Mouse (Mus musculus): ENCODE results near the gene Hsd17b2. TPM values are rescaled to one million over a fixed set of nuclear protein-coding genes. Genes with fewer than 3 reads are reported as not detected.

The Hsd17b2 gene
- 0.79 and 5.2 TPM in 2 replicates for polyA plus RNA-seq (2012; rRNA removed)

DNA sequence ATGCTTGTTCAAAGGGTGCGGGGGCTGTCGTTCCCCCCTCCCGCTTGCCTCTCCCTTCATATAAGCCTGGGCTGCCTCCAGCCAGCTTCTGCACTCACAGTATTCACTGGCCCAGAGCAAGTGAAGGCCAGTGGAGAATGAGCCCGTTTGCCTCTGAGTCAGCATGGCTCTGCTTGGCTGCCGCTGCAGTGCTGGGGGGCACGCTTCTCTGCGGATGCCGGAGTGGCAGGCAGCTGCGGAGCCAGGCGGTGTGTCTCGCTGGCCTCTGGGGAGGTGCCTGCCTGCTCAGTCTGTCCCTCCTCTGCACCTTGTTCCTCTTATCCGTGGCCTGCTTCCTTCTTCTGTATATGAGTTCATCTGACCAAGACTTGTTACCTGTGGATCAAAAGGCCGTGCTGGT lies at the start of gene Hsd17b2:
Gene Hsd17b2 (plus strand): TSS at position 46 of the 400 bp plus-strand sequence.
- 46% methylated on average over 13 of the region's 13 CpGs for WGBS
- no peak for TF ChIP-seq CTCF (IDR thresholded peaks at IDR 0.05; ENCODE audit: insufficient read depth, low read length)
- no peak for TF ChIP-seq POLR2A (IDR thresholded peaks at IDR 0.05; ENCODE audit: borderline replicate concordance, extremely low read depth, low read depth, low read length)
- H3K4me1 ChIP-seq (ENCODE audit: control insufficient read depth, insufficient read depth, low read length), result no peaks in the 10 kb centered on the region
- no peak within 1 kb of the TSS for H3K4me3 ChIP-seq (replicated peaks; ENCODE audit: extremely low read depth, low read depth, low read length)
- no peak for DNase-seq

GRCm38 (mm10) chr8:117652318-117652717 lies 49.4 kb upstream of the Hsd17b2 start:
- Histone ChIP-seq H3K4me1 (ENCODE audit: control insufficient read depth, insufficient read depth, low read length) (no peaks in the 10 kb centered on the region), H3K4me3 (replicated peaks; ENCODE audit: extremely low read depth, low read depth, low read length) (no peak overlapping the region)
- 100% methylated on average over 1 of the region's 1 CpGs for WGBS
- no peak for DNase-seq
- TF ChIP-seq CTCF (IDR thresholded peaks at IDR 0.05; ENCODE audit: insufficient read depth, low read length) (no peak), POLR2A (IDR thresholded peaks at IDR 0.05; ENCODE audit: borderline replicate concordance, extremely low read depth, low read depth, low read length) (no peak)

DNA sequence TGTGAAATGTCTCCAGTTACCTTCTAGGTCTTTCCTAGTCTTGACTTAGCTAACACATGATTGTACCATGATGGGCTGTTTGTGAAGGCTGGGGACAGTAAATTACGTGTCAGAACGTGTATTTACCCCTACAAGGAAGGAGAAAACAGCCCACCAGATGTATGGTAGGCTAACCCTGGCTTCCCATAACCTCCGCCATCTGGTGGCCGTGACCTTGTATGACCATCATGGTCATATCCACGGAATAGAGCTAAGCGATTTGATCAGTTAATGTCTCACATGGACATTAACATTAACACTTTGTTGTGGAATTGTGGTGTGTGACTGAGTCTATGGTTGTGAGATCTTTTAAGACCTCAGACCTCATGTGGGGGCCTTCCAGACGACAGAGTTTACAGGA lies 42.7 kb upstream of the Hsd17b2 start:
- TF ChIP-seq POLR2A (IDR thresholded peaks at IDR 0.05; ENCODE audit: borderline replicate concordance, extremely low read depth, low read depth, low read length) (no peak), CTCF (IDR thresholded peaks at IDR 0.05; ENCODE audit: insufficient read depth, low read length) (no peak)
- H3K4me3 ChIP-seq (replicated peaks; ENCODE audit: extremely low read depth, low read depth, low read length), result no peak overlapping the region
- WGBS, result 65% methylated on average over 7 of the region's 7 CpGs
- no peak for DNase-seq
- H3K4me1 ChIP-seq (ENCODE audit: control insufficient read depth, insufficient read depth, low read length), result no peaks in the 10 kb centered on the region

DNA sequence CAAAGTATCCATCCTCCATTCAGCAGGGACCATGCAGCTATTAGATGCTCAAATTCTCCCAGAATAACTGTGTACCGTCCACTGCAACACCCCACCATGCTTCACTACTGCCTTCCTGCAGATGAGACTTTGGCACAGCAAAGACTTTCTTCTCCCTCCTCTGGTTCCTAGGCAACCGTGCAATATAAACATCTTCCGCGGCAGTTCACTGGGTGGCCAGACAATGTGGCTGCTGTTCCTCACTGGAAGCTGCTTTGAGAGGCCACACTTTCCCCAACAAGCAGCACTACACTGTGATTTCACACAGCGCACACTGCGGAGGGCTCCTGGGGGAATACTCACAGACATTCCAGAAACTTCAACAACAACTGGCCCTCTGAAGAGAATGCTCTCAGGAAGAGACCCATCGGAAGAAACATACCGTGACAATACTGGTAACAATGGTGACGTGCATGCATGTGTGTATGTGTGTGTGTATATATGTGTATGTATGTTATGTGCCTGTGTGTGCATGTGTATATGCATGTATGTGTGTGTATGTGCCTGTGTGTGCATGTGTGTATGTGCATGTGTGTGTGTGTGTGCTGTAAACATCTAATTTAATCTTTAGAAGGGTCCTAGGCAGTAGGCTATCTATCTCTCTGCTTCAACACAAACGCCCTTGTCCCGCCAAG lies 41.2 kb upstream of the Hsd17b2 start:
- 18% methylated on average over 11 of the region's 11 CpGs for WGBS

DNA sequence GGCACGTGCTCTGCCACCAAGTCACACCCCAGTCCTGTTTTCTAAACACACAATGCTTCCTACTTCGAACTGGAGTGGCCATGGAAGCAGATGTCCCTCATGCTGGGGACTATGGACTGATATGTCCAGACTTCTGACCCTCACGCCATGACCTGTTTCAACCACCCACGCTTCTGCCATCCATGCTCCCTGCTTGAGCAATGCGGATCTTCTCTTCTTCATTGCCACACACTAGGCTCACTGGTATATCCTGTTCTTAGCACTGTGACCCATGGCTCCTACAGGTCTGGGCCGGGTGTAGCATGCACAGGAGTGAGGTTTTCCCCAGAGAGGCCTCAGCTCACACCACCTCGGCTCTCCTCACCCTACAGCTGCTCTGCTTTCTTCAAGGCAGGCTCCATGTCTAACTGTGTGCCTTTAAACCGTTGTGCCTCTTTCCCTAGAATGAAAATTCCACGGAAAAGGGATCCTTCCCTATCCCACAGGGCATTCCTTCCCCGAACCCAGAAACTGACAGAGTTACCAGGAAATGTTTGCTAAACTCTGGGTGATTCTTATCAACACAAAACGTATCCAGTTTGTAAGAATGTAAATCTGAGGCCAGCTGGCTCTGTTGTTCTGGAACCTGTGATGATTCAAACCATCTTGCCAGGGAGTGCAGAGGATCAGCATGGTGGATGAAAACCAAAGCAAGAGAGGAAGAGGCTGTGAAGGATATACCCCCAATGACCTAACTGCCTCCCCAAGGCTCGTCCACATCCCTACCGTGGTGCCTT lies 34.2 kb upstream of the Hsd17b2 start:
- 67% methylated on average over 13 of the region's 13 CpGs for WGBS
- DNase-seq, result no peak
- no peak for TF ChIP-seq POLR2A (IDR thresholded peaks at IDR 0.05; ENCODE audit: borderline replicate concordance, extremely low read depth, low read depth, low read length)
- no peak for TF ChIP-seq CTCF (IDR thresholded peaks at IDR 0.05; ENCODE audit: insufficient read depth, low read length)
- H3K4me1 ChIP-seq (ENCODE audit: control insufficient read depth, insufficient read depth, low read length), result no peaks in the 10 kb centered on the region
- H3K4me3 ChIP-seq (replicated peaks; ENCODE audit: extremely low read depth, low read depth, low read length), result no peak overlapping the region

More for the DNA sequence above, 41.2 kb upstream of the Hsd17b2 start:
- TF ChIP-seq POLR2A (IDR thresholded peaks at IDR 0.05; ENCODE audit: borderline replicate concordance, extremely low read depth, low read depth, low read length) (no peak), CTCF (IDR thresholded peaks at IDR 0.05; ENCODE audit: insufficient read depth, low read length) (no peak)
- no peak for DNase-seq
- Histone ChIP-seq H3K4me1 (ENCODE audit: control insufficient read depth, insufficient read depth, low read length) (no peaks in the 10 kb centered on the region), H3K4me3 (replicated peaks; ENCODE audit: extremely low read depth, low read depth, low read length) (no peak overlapping the region)

GRCm38 (mm10) chr8:117670461-117670860 lies 31.2 kb upstream of the Hsd17b2 start:
- WGBS, result 35% methylated on average over 11 of the region's 11 CpGs
- TF ChIP-seq POLR2A (IDR thresholded peaks at IDR 0.05; ENCODE audit: borderline replicate concordance, extremely low read depth, low read depth, low read length) (no peak), CTCF (IDR thresholded peaks at IDR 0.05; ENCODE audit: insufficient read depth, low read length) (no peak)
- DNase-seq, result no peak
- Histone ChIP-seq H3K4me1 (ENCODE audit: control insufficient read depth, insufficient read depth, low read length) (no peaks in the 10 kb centered on the region), H3K4me3 (replicated peaks; ENCODE audit: extremely low read depth, low read depth, low read length) (no peak overlapping the region)

GRCm38 (mm10) chr8:117672558-117672957 lies 29.1 kb upstream of the Hsd17b2 start:
- H3K4me1 ChIP-seq (ENCODE audit: control insufficient read depth, insufficient read depth, low read length), result no peaks in the 10 kb centered on the region
- TF ChIP-seq POLR2A (IDR thresholded peaks at IDR 0.05; ENCODE audit: borderline replicate concordance, extremely low read depth, low read depth, low read length), result no peak
- no peak for TF ChIP-seq CTCF (IDR thresholded peaks at IDR 0.05; ENCODE audit: insufficient read depth, low read length)
- 74% methylated on average over 3 of the region's 3 CpGs for WGBS
- DNase-seq, result no peak
- H3K4me3 ChIP-seq (replicated peaks; ENCODE audit: extremely low read depth, low read depth, low read length), result no peak overlapping the region

DNA sequence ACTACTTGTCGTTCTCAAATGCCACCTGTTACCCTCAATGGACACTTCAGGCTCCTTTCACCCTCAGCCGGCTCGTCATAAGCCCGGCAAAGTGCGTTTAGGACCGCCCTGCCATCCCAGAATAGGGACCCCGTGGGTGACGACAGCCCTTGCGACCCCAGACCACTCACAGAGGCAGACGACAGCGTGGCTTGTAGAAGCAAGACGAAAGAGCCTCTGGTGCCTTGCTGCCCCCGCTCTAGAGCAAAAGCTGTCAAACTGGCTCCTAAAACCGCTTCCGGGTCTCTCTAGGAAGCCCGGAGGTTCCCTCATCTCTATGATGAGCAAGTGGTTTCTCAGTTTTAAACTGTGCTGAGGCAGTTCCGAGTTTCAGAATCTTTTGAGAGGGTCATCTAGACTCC lies 28.3 kb upstream of the Hsd17b2 start, which contains the start of gene Sdr42e1:
Gene Sdr42e1 (minus strand): TSS at position 260 of the 401 bp plus-strand sequence.
- DNase-seq, result peak; percentile 40
- no peak for TF ChIP-seq POLR2A (IDR thresholded peaks at IDR 0.05; ENCODE audit: borderline replicate concordance, extremely low read depth, low read depth, low read length)
- no peak for TF ChIP-seq CTCF (IDR thresholded peaks at IDR 0.05; ENCODE audit: insufficient read depth, low read length)
- H3K4me1 ChIP-seq (ENCODE audit: control insufficient read depth, insufficient read depth, low read length), result no peaks in the 10 kb centered on the region
- H3K4me3 ChIP-seq (replicated peaks; ENCODE audit: extremely low read depth, low read depth, low read length), result peak within 1 kb of the TSS; percentile 90
- WGBS, result 7% methylated on average over 17 of the region's 17 CpGs

DNA sequence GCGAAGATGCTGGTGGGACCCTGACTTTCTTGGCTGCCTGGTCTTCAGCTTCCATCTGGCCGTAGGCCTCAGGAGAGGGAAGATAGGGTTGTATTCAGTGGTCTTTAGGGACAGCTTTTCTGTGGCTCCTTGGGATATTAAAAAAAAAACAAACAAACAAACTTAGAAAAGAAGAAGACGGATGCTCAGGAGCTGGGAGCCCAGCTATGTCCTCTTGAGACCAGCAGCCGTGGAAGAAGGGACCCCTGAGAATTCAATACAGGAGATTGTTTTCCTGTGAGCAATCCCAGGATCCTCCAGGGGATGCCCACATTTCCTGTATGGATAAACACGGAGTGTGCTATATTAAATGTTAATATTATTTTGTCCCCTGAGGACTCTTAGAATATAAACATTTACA lies 26.5 kb upstream of the Hsd17b2 start:
- Histone ChIP-seq H3K4me3 (replicated peaks; ENCODE audit: extremely low read depth, low read depth, low read length) (no peak overlapping the region), H3K4me1 (ENCODE audit: control insufficient read depth, insufficient read depth, low read length) (no peaks in the 10 kb centered on the region)
- DNase-seq, result no peak
- TF ChIP-seq CTCF (IDR thresholded peaks at IDR 0.05; ENCODE audit: insufficient read depth, low read length), result no peak
- no peak for TF ChIP-seq POLR2A (IDR thresholded peaks at IDR 0.05; ENCODE audit: borderline replicate concordance, extremely low read depth, low read depth, low read length)
- WGBS, result 63% methylated on average over 5 of the region's 5 CpGs
